Mouse (Mus musculus) C2C12 (cell line): Measurements from ENCODE around the gene Hoxd11. TPM values are rescaled to one million over a fixed set of nuclear protein-coding genes. Genes with fewer than 3 reads are reported as not detected.

Experiments
- H3K27me3 ChIP-seq: one replicate; pipeline ENCODE4 v1.6.1; 2011; ENCODE audit not compliant: control insufficient read depth, insufficient read depth, insufficient read length
- H3K36me3 ChIP-seq: one replicate; pipeline ENCODE4 v1.6.1; 2011; ENCODE audit not compliant: control insufficient read depth, insufficient read depth
- H3K4me3 ChIP-seq: one replicate; pipeline ENCODE4 v1.5.1; 2011; ENCODE audit warnings: mild to moderate bottlenecking, control low read depth; ENCODE audit not compliant: poor library complexity, insufficient read depth, severe bottlenecking
- H3K79me2 ChIP-seq: one replicate; pipeline ENCODE4 v1.6.1; 2011; ENCODE audit not compliant: control insufficient read depth, insufficient read depth
- H3K79me3 ChIP-seq: one replicate; pipeline ENCODE4 v1.6.1; 2011; ENCODE audit warnings: low read depth, control low read depth
- H3ac ChIP-seq: one replicate; pipeline ENCODE3; 2011; ENCODE audit warnings: low read depth; ENCODE audit not compliant: control insufficient read depth, insufficient read length
- CEBPB ChIP-seq: IDR thresholded peaks from one replicate; pipeline ENCODE4 v1.6.1; 2011; ENCODE audit warnings: low read depth, mild to moderate bottlenecking, control low read depth, moderate library complexity
- CTCF ChIP-seq: IDR thresholded peaks from one replicate; pipeline ENCODE4 v1.5.1; 2011; ENCODE audit not compliant: control insufficient read depth, insufficient read depth, insufficient read length
- FOSL1 ChIP-seq: IDR thresholded peaks from one replicate; pipeline ENCODE4 v1.8.0; 2011; ENCODE audit warnings: mild to moderate bottlenecking, low read length; ENCODE audit not compliant: poor library complexity, insufficient read depth, severe bottlenecking
- MAX ChIP-seq: IDR thresholded peaks from one replicate; pipeline ENCODE4 v1.6.1; 2011; ENCODE audit warnings: mild to moderate bottlenecking, control low read depth
- MYOD1 ChIP-seq: IDR thresholded peaks from one replicate; pipeline ENCODE4 v1.6.1; 2011; ENCODE audit warnings: low read depth; ENCODE audit not compliant: control insufficient read depth, insufficient read length
- MYOG ChIP-seq: IDR thresholded peaks from one replicate; pipeline ENCODE4 v1.6.1; 2011; ENCODE audit not compliant: control insufficient read depth, insufficient read length; ENCODE audit errors: extremely low read depth
- USF1 ChIP-seq: IDR thresholded peaks from one replicate; pipeline ENCODE4 v1.6.1; 2011; ENCODE audit warnings: low read depth, mild to moderate bottlenecking, control low read depth, moderate library complexity
- polyA plus RNA-seq: library from polyadenylated mRNA; unstranded; fragments of >200 nt; fragmentation: generic; extraction: Trizol; gene quantifications from one replicate; pipeline ENCODE4 v1.2.1, GENCODE M21; 2012; ENCODE audit warnings: missing spikeins

Gene Hoxd11
- polyA plus RNA-seq, 1 experiment: not detected

DNA sequence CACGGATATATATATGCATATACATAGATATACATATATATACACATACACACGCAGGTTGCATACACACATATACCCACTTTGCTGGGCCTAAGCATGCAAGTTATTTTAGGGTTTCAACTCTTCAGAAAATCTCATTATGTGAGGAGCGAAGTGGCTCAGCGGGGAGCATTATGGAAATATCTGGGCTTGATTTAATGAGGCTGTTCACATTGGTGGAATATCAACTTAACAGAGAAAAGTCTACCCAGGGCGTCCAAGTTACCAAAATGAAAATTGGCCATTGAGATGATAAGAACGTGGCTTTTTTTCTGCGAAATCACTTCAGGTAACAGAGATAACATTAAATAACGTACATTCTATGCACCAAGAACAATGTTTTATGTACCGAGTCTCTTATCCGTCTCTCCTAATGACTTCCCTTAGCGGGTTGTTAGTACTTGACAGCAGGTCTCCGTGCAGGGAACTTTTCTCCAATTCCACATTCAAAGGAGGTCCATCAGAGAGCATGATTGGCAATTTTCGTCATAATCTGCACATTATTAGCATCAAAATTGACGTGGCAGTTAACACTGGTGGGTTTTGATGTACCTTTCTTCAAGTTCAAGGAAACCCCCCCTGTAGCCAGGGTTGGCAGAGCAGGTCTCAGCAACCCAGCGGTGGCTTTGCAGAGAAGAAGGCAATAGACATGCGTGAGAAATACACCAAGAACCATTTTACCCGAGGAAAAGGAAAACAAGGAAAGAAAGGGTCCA, 25.4 kb upstream of the Hoxd11 start:
- TF ChIP-seq CEBPB: no peak
- TF ChIP-seq MAX: no peak
- TF ChIP-seq USF1: no peak
- no peak for TF ChIP-seq CTCF
- TF ChIP-seq MYOD1: no peak
- no peak for TF ChIP-seq MYOG
- TF ChIP-seq FOSL1: no peak
- Histone ChIP-seq H3K36me3 (no peaks in the 10 kb centered on the region), H3K4me3 (no peak overlapping the region), H3K27me3 (peaks cover 39% of the 10 kb centered on the region), H3ac (no peak overlapping the region), H3K79me3 (no peaks in the 10 kb centered on the region), H3K79me2 (no peaks in the 10 kb centered on the region)

DNA sequence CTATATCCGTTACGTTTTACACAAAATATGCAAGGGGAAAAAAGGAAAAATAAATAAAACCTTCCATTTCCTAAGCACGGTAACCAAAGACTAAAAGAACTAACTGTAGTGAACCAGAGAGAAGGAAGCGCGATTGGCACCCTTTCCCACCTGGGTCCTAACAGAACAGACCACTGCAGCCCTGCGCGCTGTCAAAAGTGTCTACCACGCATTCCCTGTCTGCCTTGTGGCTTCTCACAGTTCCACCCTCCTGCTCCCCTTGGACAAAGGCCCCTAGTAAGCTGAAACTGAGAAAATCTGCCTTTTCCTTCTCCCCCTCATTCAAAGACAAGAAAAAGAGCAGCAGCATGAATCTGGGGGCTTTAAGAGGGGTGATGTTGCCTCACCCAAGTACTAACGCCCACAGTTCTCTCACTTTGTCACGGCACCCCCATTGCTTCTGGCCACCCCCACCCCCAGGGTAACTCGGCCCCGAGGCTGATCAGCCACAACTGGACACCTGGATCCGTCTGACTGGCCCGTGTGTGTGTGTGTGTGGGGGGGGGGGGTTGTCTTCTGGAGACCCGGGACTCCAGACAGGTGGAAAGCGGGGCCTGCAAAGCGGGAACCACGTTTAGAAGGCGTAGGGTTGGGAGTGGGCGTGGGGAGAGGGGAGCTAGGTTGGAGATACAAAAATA, 24.5 kb upstream of the Hoxd11 start:
- H3K36me3 ChIP-seq: no peaks in the 10 kb centered on the region
- no peaks in the 10 kb centered on the region for H3K79me2 ChIP-seq
- no peaks in the 10 kb centered on the region for H3K79me3 ChIP-seq
- peaks cover 41% of the 10 kb centered on the region for H3K27me3 ChIP-seq
- H3K4me3 ChIP-seq: no peak overlapping the region
- TF ChIP-seq MYOD1 (no peak), MAX (no peak), USF1 (no peak), CTCF (no peak)
- H3ac ChIP-seq: no peak overlapping the region

DNA sequence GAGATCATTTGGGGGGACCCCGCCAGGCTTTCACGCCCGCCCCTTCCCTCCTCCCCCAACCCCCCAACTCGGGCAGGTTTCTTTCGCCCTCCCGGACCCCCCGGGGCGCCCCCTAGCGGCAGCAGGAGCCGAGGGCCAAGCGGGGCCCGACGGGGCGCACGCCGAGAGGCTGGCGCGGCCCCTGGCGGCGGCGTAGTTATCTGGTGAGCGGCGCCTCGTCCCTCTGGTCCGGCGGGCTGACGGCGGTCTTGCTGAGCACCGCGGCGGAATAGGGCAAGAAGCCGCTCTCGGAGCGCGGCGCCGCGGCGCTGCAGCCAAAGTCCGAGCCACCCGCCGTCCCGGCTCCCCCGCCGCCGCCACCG, 24.0 kb upstream of the Hoxd11 start:
- TF ChIP-seq MYOG (no peak), FOSL1 (no peak), MYOD1 (no peak), CTCF (no peak), CEBPB (no peak), MAX (no peak), USF1 (no peak)
- H3K27me3 ChIP-seq: peaks cover 41% of the 10 kb centered on the region
- H3K4me3 ChIP-seq: no peak overlapping the region
- H3K79me3 ChIP-seq: no peaks in the 10 kb centered on the region
- no peaks in the 10 kb centered on the region for H3K79me2 ChIP-seq
- H3ac ChIP-seq: no peak overlapping the region
- H3K36me3 ChIP-seq: no peaks in the 10 kb centered on the region

DNA sequence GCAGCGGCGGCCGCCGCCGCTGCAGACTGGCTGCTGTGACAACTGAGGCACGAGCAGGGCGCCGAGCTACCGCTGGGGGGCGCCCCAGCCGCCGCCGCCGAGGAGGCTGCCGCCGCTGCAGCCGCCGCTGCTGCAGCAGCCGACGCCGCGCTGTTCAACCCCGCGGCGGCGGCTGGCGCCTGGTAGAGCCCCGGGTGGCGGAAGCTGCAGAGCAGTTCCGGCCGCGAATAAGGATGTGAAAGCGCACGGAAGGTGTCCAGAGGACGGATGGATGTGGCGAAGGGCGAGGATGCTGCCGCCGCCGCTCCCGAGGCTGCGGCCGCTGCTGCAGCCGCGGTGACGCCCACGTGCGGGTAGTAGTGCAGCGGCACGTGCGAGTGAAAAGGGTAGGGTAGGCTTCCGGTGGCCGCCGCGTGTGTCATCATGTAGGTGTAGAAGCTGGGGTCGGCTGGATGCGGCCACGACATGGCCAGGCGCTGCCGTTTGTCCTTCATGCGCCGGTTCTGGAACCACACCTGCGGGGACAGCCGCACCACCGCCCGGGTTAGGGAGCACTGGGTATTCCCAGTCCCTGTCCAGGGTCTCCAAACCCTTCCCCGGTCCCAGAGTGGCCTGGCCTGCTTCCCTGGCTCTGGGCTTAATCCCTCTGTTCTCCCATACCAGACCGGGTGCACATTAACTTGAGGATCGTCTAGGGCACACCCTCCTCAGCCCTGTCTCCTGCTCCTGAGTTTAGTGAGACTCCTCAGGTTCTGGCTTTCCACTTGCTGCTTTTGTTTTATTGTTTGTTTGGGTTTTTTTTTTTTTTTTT, 23.3 kb upstream of the Hoxd11 start:
- no peak overlapping the region for H3K4me3 ChIP-seq
- no peaks in the 10 kb centered on the region for H3K36me3 ChIP-seq
- no peaks in the 10 kb centered on the region for H3K79me3 ChIP-seq
- no peaks in the 10 kb centered on the region for H3K79me2 ChIP-seq
- H3ac ChIP-seq: no peak overlapping the region
- TF ChIP-seq FOSL1 (no peak), MYOG (no peak), MYOD1 (no peak), MAX (no peak)
- peaks cover 43% of the 10 kb centered on the region for H3K27me3 ChIP-seq

DNA sequence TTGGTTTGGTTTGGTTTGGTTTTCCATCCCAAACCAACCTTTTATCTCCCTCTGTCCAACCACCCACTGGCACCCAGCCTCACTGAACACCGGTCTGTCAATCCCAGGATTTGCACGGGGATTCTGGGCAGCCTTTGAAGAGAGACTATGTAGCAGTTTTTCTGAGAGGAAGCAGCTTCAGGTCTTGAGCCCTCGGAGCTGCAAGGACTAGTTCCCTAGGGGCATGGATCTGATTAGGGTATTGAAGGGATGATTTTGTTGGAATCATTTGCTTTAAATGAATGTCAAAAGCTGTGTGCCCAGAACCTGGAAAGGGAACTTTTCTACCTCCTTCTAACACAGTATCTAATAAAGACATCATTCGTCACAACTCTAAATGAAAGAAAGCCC, 22.7 kb upstream of the Hoxd11 start:
- no peaks in the 10 kb centered on the region for H3K79me2 ChIP-seq
- TF ChIP-seq CTCF (no peak), MAX (no peak), MYOG (no peak), FOSL1 (no peak), MYOD1 (no peak), CEBPB (no peak), USF1 (no peak)
- no peak overlapping the region for H3ac ChIP-seq
- no peaks in the 10 kb centered on the region for H3K36me3 ChIP-seq
- H3K4me3 ChIP-seq: no peak overlapping the region
- no peaks in the 10 kb centered on the region for H3K79me3 ChIP-seq
- H3K27me3 ChIP-seq: peaks cover 47% of the 10 kb centered on the region
